Mouse (Mus musculus): ENCODE measurements at regions not wholly inside any gene's neighbourhood (a gene's known extent, or its start where the extent isn't known, plus 50 kb on each side); places are given as distances from the start of the nearest gene placed in this dataset.

GRCm38 (mm10) chr3:15118634-15119356 is 213.3 kb downstream of the Gm9733 start:
- peak in 1 of 2 experiments; percentile 27 for DNase-seq

DNA sequence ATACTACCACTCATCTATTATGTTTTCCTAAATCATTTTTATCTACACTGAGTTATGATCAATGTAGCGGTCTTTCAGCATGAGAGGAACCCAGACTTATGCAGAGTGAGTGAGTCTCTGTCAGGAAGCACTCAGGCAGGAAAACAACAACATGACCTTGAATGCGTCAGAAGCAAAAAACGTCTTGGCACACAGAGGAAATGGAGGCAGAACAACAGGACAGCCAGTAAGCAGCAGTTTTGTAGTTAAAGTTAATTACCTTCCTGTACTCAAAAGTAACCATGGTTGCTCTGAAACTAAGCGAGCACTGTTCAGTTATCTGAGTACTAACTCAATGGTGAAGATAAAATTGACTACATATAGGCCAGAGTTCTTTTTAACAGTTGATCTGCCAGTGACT is 205.4 kb downstream of the Gm9733 start:
- DNase-seq = peak in 1 of 2 experiments; percentile 10

GRCm38 (mm10) chr3:15128370-15128769 is 203.7 kb downstream of the Gm9733 start:
- no peak for DNase-seq

DNA sequence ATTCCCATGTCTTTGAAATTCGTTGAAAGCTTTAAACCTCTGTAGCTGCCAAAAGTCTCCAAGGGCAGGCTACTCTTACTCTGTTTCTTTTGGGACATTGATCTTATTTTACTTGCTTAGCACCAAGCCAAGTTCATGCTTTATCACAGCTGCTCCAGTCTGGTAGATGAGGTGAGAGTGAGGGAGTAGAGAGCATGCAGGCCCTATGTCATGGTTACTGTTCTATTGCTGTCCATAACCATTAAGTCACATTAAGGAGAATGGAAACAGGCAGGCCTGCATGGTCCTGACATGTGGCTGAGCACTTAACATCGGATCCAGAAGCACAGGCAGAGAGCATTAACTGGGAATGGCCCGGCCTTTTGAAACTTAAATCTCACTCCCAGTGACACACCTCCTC is 203.1 kb downstream of the Gm9733 start:
- no peak for DNase-seq

GRCm38 (mm10) chr3:15129729-15130369 is 202.3 kb downstream of the Gm9733 start:
- no peak for DNase-seq

DNA sequence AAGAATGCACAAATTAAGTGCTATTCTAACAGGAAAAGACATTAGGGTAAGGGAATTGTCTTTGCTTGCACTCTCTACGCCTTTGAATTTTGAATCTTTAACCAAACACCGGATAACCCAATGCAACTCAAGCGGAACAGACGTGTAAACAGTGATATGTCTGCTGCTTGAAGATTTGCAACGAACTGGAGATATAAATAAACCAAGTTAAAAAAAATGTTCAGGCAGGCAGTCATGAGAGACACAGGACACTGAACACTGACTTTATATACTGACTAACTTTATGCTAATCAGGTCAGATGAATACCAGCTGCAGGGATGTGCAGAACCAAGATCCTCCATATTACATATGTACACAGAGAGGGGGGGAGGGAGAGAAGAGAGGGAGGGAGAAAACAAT is 200.0 kb downstream of the Gm9733 start:
- DNase-seq = peak in 1 of 2 experiments; percentile 25

- no peak for DNase-seq
Observed at GRCm38 (mm10) chr3:15139550-15139949, 192.6 kb downstream of the Gm9733 start.

GRCm38 (mm10) chr3:15153710-15154109 is 178.4 kb downstream of the Gm9733 start:
- DNase-seq = no peak

DNA sequence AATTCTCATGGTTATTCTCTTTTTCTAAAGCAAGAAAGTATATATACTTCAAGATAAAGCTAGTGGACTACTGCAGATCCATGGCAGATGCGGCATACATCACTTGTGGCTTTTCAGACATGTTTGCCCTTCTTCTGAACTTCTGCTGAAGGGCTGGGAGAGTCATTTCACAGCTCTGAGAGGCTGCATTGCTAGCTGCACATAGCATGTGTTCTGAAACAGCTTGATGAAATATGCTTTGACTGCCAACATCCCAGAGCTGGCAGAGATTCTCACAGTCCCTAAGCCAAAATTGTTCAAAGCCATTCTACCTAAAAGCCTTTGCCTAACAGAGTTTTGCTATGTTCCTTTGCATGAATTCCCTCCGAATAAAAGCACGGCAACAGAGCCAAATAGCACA is 177.9 kb downstream of the Gm9733 start:
- DNase-seq = peak; percentile 45 to 50

DNA sequence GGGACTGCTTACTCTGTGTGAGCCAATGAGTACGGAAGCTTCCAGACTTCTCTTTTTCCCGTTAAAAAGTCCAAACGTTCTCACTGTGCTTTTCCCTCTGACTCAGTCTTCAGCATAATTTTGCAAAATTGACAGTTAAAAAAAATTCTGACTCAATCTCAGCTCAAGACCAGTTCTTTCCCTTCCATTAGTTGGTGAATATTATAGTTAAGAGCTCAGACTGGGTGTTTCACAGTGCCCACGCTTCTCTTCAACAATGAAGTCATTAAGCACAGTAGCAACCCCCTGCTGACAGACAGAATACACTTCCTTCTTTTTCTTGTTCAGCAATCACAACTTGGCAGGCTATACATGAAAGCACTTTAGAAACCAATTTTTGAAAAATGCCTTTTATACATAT is 175.4 kb downstream of the Gm9733 start:
- no peak for DNase-seq

DNA sequence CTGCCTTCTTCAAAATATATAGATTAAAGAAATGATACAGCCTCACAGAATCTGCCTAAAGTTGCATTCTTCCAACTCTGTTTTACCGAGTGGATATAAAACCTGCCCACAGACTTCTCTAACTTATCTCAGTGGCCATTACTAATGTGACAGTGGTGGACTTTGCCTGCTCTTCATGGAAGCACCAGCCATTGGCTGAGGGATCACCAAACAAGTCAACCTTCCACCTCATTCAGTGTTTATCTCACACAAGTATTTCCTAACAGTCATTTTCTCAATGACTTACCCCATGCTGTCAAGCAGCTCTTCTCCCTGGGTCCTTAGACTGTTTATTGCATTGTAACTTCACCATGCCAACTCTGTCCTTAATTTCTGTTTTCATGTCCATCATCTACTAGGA is 174.3 kb downstream of the Gm9733 start:
- no peak for DNase-seq

- no peak for DNase-seq
Observed at GRCm38 (mm10) chr3:15158926-15159325, 173.2 kb downstream of the Gm9733 start.

DNA sequence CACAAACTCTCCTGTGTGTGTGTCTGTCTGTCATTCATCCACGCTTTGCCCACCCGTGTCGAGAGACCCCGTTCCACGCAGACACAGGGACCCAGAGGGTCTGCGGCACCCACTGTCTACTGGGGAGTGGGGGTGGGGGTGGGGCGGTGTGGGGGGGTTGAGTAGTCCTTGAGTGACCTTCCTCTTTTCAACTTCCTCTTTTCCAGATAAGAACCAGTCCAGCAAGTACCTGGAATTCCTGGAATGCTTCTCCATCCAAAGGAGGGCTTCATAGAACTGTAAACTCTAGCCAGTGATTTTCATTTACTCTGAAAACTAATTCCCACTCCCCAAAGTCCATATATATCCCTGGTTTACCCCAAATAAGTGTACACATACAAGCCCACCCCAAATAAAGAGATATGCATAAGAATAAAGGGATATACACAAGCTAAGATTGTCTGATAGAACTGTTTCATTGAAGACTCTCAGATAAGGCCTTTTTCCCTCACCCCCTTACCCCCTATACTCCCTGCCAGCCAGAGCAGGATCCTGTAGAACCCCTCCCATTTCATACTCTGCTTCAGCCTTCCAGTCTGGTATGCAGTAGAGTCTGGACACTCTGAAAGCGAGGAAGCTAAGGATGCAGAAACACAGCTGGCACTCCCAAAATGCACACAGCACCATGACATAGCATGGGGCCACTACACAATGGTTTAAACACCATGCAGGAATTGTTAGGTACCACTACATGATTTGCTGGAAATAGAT is 172.0 kb downstream of the Gm9733 start:
- no peak for DNase-seq

GRCm38 (mm10) chr3:15175811-15176210 is 156.3 kb downstream of the Gm9733 start:
- DNase-seq = no peak

- DNase-seq = no peak
Observed at GRCm38 (mm10) chr3:15179079-15179812, 152.9 kb downstream of the Gm9733 start.

DNA sequence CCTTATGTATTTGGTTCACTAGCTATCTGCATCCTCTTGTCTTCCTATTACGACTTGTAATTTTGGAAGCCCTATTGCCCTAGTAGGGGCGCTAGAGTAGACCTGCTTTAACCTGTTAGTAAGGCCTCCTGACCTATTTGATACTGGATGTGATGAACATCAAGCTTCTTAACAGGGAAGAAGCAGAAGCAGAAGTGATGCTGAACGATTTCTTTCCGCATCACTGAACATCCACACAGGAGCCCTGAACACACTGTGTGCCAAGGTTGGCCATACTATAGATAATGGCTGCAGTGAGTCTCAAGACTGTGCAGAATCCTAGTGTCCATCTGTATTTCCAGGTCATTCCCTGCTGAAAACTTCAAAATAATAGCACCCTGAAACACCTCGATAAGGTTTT is 151.0 kb downstream of the Gm9733 start:
- no peak for DNase-seq

- DNase-seq = no peak
Observed at GRCm38 (mm10) chr3:15186731-15187130, 145.4 kb downstream of the Gm9733 start.

- peak; percentile 73 to 77 for DNase-seq
Observed at GRCm38 (mm10) chr3:15194362-15194761, 137.7 kb downstream of the Gm9733 start.

- peak in 1 of 2 experiments; percentile 34 for DNase-seq
Observed at GRCm38 (mm10) chr3:15196101-15196500, 136.0 kb downstream of the Gm9733 start.

GRCm38 (mm10) chr3:15198086-15198485 is 134.0 kb downstream of the Gm9733 start:
- DNase-seq = no peak

GRCm38 (mm10) chr3:15200309-15200708 is 131.8 kb downstream of the Gm9733 start:
- DNase-seq = no peak

GRCm38 (mm10) chr3:15200990-15201389 is 131.1 kb downstream of the Gm9733 start:
- DNase-seq = no peak

DNA sequence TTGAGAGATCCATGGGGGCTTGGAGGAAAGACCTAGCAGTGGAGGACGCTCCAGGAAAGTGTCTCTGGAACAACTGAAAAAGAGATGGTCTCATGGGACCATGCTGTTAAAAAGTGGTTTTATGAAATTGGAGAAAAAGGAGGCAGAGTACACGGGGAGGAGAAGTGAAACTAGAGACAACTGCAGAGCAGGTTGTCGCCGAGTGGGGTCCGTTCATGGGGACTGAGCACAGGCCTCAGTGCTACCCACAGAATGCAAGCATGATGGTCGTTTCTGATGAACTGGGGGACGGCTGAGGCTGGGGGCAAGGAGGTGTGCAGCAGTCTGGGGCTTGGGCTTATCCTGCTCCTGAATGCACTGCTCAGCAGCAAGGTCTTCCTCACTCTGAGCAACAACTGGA is 129.3 kb downstream of the Gm9733 start:
- DNase-seq = no peak

Measured in lung, adult 18-20 months (tissue).